Mouse (Mus musculus): ENCODE measurements at regions not wholly inside any gene's neighbourhood (a gene's known extent, or its start where the extent isn't known, plus 50 kb on each side); places are given as distances from the start of the nearest gene placed in this dataset.

DNA sequence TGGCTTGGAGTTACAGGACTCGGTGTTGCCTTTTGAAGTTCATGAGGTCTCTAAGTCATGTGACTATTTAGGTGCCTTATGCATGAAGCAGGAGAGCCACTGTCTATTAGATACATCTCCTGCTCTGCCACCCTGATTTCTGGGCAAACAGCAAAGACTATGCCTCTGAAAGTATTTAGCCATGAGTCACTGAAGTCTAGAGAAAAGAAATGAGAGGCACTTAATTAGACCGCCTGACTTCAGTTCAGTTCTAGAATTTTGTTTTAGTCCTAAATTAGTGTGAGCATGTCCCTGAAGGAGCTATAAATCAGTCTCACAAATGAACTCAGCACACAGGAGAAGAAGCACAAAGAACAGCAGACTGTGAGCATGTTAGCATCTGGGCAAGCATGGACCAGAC lies 924.5 kb downstream of the Gsdmc2 start:
- no peak for TF ChIP-seq CTCF (IDR thresholded peaks at IDR 0.05; ENCODE audit: borderline replicate concordance, control insufficient read depth, extremely low read depth, insufficient read depth, low read length, poor library complexity)
- no peak for TF ChIP-seq POLR2A (IDR thresholded peaks at IDR 0.05; ENCODE audit: control insufficient read depth, extremely low read depth, insufficient read depth, low read length, poor library complexity)
